Mouse (Mus musculus): ENCODE data around the gene Nfkbie.
A peak's percentile ranks its signal among the peaks of the same experiment; 100 is the strongest.

The Nfkbie gene

DNA sequence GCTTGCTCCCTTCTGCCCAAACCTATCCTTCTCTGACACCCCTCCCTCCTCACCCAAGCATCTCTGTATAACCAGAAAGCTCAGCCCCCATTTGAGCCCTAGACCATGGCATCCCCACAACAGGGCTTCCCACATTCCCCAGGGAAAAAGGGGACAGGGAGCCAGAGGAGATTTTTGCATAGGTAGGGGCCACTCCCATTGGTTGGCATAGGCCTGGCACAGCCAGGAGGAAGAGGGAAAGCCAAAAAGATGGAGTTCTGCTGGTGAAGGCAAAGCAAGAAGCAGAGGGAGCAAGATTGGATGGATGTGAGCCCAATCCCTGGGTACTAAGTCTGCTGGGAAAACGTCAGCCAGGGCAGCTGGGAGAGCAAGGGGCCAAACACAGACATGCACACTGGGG lies 12.4 kb upstream of the Nfkbie start:
- no peak for DNase-seq (ENCODE audit: low read depth, low spot score)

- DNase-seq (ENCODE audit: low read depth, low spot score) = peak; percentile 96
Observed at GRCm38 (mm10) chr17:45544001-45544872, 11.3 kb upstream of the Nfkbie start.

GRCm38 (mm10) chr17:45544873-45545277 lies 10.6 kb upstream of the Nfkbie start:
- DNase-seq (ENCODE audit: low read depth, low spot score) = peak; percentile 43

DNA sequence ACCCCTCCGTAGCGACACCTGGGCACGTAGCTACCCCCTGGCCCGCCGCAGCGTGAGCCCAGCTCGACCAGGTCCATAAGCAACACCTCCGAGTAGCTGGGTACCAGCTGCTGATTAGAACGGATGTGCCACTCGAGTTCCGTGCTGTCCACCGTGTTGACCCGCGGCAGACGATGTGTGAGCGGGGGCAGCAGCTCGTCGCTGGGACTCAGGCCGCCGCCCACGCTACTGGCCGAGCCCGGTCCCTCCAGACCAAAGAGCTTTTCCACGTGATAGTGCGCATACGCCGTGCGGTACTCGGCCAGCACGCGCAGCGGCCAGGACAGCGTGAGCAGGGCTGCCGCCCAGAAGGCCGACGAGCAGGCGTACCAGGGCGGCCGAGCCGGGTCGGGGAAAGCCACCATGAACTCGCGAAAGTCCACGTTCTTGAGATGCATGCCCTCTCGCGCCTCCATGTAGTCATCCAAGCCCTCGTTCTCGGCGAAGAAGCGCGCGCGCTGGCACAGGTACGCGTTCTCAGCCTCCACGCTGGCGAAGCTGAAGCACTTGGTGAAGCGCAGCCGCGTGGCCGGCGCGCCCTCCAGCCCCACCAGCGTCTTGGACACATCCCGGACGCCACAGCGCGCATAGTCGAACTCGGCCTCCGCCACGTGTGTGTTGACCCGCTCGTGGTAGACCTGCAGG lies 10.1 kb upstream of the Nfkbie start:
- peak; percentile 67 for DNase-seq (ENCODE audit: low read depth, low spot score)

DNA sequence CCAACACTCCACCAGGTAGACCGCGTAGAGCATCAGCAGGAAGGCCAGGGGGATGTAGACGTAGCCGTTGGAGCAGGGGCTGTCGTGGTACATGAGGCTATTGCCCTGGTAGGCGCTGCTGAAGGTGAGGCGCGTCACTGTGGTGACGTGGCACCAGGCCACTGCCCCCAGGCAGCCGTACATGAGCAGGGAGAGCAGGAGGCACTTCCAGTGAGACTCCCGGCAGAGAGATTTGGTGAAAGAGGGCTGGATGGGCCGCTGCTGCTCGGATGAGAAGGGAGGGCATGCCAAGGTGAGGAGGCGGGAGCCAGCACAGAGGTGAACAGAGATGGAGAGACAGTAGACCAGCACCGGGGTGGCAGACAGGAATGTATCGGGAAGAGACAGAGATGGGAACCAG lies 8.6 kb upstream of the Nfkbie start:
- DNase-seq (ENCODE audit: low read depth, low spot score) = peak; percentile 23

DNA sequence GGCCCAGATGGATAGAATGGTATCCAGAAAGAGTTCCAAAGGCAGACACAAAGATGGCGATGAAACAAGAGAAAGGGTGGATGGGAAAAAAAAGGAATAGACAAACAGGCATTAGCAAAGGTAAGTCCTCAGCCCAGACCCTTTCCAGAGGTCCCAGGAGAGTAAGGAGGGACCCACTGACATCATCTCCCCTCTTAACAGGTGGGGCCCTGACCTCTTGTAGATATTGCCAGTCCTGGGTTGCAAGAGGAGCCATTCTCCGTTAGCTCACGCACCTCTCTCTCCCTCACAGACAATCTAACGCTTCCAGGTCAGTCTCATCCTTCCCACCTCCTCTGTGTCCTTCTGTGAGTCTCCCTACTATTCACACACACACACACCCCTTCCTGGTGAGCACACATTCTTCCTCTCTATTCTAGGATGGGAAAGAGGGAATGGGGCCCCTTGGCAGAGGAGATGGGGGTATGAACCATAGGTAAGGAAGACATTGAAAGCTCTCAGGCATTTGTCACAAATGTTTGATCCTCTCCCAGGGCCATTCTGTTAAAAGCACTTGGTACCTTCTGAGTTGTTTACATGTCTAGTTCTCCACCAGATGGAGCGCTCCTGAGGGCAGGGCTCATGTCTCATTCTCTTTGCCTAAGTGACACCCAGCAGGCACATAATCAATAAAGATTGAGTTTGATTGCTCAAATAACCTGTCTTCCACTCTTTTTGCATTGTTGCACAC lies 7.9 kb upstream of the Nfkbie start:
- DNase-seq (ENCODE audit: low read depth, low spot score) = no peak

DNA sequence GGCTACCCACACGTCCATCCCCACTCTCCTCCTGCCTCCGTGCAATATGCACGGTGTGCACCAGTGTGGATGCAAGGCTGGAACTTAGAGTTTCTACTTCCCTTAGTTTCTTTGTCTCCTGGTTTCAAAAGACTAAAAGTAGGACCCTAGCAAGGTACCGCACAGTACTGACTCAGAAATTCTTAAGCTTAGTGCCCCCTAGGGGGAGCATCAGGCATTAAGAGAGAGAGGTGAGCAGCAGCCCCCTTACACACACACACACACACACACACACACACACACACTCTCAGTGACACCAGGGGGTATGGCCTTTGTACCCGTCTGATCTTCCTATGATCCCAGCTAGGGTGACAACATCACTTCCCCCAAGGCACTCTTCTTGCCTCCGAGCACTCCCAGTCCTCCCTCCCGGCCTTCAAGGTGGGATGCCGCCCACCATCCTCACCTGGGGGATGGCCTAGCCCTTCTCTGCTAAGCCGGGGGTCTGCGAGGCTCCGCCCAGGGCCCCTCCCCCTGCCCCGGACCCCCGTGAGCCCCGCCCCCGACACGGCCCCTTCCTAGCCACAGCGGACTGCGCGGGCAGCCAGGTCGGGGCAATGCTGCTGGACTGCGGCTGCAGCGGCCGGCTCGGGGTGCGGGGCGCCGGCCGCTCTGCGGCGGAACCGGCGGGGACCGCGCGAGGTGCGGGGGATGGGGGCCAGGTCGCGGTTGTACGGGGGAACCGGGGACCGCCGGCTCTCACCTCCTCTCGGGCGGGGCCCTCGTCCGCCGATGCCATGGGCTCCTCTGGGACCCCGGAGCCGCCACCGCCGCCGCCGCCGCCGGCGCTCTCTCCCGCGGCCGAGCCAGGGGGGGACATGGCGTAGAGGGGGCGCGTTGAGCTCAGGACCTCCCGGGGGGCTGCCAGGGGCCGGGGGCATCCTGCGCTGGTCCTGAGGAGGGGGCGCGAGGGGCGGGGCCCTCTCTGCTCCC lies 6.7 kb upstream of the Nfkbie start:
- peak; percentile 88 for DNase-seq (ENCODE audit: low read depth, low spot score)

- peak; percentile 45 for DNase-seq (ENCODE audit: low read depth, low spot score)
Observed at GRCm38 (mm10) chr17:45549617-45550181, 5.8 kb upstream of the Nfkbie start, which contains the start of gene Tmem151b. TSS of gene Tmem151b (minus strand) at chr17:45549677.

DNA sequence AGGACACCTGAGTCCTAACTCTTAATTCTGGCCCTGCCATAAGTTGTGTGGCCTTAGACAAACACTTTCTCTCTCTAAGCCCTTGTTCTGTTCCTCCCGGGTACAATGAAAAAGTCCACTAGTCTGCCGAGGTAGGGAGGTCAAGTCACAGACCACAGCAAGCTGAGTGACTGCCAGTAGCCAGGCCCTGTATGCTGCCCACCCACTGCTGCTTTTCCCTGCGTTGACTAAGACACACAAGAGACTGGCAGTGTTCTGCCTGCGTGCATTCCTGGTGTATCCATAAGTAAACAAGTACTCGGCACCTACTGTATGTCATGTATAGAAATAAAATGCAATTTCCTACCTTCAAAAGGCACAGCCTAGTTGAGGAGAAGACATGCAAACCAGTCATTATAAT lies 5.2 kb upstream of the Nfkbie start:
- no peak for DNase-seq (ENCODE audit: low read depth, low spot score)

- DNase-seq (ENCODE audit: low read depth, low spot score) = no peak
Observed at GRCm38 (mm10) chr17:45551249-45551796, 4.2 kb upstream of the Nfkbie start.

- peak; percentile 89 for DNase-seq (ENCODE audit: low read depth, low spot score)
Observed at GRCm38 (mm10) chr17:45551816-45552451, 3.6 kb upstream of the Nfkbie start.

DNA sequence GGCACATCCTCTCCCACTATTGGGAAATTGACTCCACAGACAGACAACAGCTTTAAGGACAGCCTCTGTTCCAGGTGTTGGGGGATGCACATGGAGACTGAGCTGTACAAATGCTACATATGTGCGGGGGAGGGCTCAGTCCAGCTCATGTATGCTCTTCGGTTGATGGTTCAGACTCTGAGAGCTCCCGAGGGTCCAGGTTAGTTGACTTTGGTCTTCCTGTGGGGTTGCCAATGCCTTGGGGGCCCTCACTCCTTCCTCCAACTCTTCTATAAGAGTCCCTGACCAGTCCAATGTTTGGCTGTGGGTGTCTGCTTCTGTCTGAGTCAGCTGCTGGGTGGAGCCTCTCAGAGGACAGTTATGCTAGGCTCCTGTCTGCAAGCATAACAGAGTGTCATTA lies 2.4 kb upstream of the Nfkbie start:
- DNase-seq (ENCODE audit: low read depth, low spot score) = no peak

GRCm38 (mm10) chr17:45554420-45554819 lies 1.1 kb upstream of the Nfkbie start:
- no peak for DNase-seq (ENCODE audit: low read depth, low spot score)

DNA sequence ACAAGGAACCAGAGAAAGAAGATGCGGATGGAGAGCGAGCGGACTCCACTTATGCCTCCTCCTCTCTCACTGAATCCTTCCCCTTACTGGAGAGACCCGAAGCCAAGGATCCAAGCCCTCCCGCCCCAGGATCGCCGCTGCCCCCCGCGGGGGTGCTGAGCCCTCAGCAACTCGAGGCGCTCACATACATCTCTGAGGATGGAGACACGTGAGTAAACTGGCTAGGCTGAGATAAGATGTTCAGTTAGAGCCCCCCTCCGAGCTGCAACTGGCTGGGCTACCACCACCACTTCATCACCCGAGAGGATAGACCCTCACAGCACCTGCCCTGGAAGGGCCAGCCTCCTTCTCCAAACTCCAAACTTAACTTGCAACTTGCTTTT lies 595 bp downstream of the Nfkbie start:
- DNase-seq (ENCODE audit: low read depth, low spot score) = no peak

DNA sequence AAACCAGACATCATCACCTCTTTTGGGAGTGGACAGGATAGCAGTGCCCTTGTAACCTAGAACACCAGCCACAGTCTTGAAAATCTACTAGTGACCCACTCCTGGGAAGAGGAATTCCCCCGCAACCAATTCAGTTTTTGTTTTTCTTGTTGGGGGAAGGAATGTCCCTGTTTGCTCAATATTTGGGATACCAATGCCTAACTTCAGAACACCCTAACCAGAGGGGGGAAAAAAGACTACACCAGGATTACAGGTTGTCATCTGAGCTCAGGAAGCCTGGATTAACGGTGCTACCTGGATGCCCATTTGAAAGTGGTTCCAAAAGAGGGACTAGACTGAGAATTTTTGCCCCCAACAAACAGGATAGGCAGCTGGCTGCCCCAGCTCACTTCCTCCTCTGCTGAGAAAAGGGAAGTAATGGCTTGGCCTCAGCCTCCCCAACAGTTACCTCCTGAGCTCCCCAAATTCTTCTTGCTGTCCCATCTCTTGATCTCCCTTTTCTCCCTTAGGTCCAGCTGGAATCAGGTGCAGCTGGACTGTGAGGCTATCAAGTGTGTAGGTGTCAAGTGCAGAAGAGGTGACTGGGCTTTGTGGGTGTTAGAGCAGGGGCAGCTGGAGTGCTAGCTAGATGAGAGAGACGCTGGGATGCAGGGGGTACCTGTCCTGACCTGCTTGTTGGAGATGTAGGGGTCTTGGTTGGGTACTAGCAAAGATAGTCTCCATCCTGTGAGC lies 1.2 kb downstream of the Nfkbie start:
- DNase-seq (ENCODE audit: low read depth, low spot score) = no peak

- DNase-seq (ENCODE audit: low read depth, low spot score) = no peak
Observed at GRCm38 (mm10) chr17:45557246-45557824, 1.8 kb downstream of the Nfkbie start.

DNA sequence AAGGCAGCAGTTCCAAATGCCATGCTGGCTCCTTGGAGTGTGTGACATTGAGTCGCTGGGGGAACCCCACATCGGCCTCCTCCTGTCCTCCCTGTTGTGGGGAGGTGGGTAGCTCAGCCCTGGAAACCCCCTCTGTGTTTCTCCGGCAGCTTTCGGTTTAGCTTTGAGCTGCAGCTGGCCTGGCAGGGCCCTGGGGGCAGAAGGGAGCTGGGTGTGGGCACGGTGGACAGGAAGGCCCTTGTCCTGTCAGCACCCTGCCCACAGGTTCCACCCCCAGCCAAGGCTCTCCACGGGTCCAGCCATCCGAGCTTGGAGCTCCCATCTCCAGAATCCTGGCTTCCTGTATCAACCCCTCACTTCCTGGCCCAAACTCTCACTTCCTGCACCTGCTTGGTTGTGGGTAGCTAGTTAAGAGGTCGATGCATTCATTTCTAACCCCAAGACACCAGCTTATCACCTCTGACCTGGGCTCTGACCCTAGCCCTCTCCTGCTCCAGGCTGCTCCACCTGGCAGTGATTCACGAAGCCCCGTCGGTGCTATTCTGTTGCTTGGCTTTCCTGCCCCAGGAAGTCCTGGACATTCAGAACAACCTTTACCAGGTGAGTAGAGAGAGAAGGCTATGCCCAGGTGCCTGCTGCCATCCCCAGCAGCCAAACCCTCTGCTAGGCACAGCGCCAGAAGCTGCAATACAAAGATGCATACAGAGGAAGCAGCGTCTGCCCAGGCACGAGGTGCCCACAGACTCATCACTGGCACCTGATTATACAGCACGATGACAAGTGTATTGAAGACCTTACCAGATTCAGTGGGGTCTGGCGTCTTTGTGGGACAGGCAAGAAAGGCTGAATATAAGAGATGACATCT lies 2.7 kb downstream of the Nfkbie start:
- no peak for DNase-seq (ENCODE audit: low read depth, low spot score)

Measured in ZHBTc4 (cell line).